ENCODE assay signal across 21 mouse cellular contexts in the genomic region with DNA sequence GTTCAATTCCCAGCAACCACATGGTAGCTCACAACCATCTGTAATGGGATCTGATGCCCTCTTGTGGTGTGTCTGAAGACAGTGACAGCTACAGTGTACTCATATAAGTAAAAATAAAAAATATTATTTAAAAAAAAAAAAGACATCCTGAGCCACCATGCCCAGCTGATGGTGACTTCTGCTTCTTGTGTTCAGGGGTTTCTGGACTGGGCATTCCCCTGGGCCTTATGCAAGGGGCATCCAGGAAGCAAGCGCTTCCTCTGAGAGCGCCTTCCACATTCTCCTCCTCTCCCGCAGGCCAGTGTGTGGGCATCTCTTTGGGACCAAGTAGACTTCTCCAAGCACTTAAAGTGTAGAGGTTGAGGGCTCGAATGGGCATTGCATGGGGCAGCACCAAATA. TPM values are rescaled to one million over a fixed set of nuclear protein-coding genes. Genes with fewer than 3 reads are reported as not detected.
DNase-seq lines count a peak whose midpoint lies in the region; ATAC-seq and TF ChIP-seq lines count a peak whose summit lies in the region.
"Had no signal": no experiment of that assay in that cellular context is flagged by ENCODE, and none has a peak within 500 bp of the region (broad histone marks: within the 10 kb centered on the region; RNA-seq: fewer than 3 reads in every experiment).

No protein-coding gene starts in this region.

- no peaks in the 10 kb centered on the region for H3K9me3 ChIP-seq in MEL (replicated peaks; ENCODE audit: insufficient read depth, low read length)
- H3K9me3 ChIP-seq: embryonic facial prominence, embryonic 10.5 days; forebrain, embryonic 10.5 days; heart, embryonic 15.5 days; hindbrain, embryonic 13.5 days had no signal

- TF ChIP-seq RAD21 in MEL (IDR thresholded peaks at IDR 0.05; ENCODE audit: low read depth, low read length): no peak

- ATAC-seq in monocyte, adult 5-6 weeks (replicated peaks; ENCODE audit: insufficient number of reproducible peaks, low FRiP score, low TSS enrichment, poor library complexity, severe bottlenecking): peak; percentile 34; the same call in 1 of the 2 replicates
- no peak for ATAC-seq in erythroid progenitor cell, adult 5-6 weeks (replicated peaks; ENCODE audit: low FRiP score, poor library complexity, severe bottlenecking)
- ATAC-seq: forebrain, embryonic 14.5 days; hindbrain, postnatal 0 days had no signal

- no peak overlapping the region for H3K27ac ChIP-seq in layer of hippocampus, adult 2 months
- no peak overlapping the region for H3K27ac ChIP-seq in MEL (ENCODE audit: control insufficient read depth, low read depth, low read length)
- H3K27ac ChIP-seq in macrophage: peak overlapping the region; percentile 91
- H3K27ac ChIP-seq: embryonic facial prominence, embryonic 10.5 days; forebrain, embryonic 10.5 days; heart, adult 2 months; heart, embryonic 15.5 days; hindbrain, embryonic 13.5 days; hindbrain, postnatal 0 days had no signal

- H3K4me3 ChIP-seq in layer of hippocampus, adult 2 months: no peak overlapping the region
- no peak overlapping the region for H3K4me3 ChIP-seq in MEL (ENCODE audit: control insufficient read depth in 1 of 2, insufficient read depth in 1 of 2, low read depth in 2 of 2, low read length in 2 of 2)
- H3K4me3 ChIP-seq in macrophage (ENCODE audit: inconsistent target): no peak overlapping the region
- H3K4me3 ChIP-seq: embryonic facial prominence, embryonic 10.5 days; forebrain, embryonic 10.5 days; heart, adult 2 months; heart, embryonic 15.5 days; hindbrain, embryonic 13.5 days had no signal

- no peaks in the 10 kb centered on the region for H3K27me3 ChIP-seq in MEL (ENCODE audit: control insufficient read depth in 1 of 2, insufficient read depth in 2 of 2, low read length in 2 of 2)
- H3K27me3 ChIP-seq: heart, embryonic 15.5 days; hindbrain, embryonic 13.5 days had no signal

- DNase-seq in layer of hippocampus, adult 2 months (ENCODE audit: low spot score in 2 of 2): no peak
- DNase-seq in layer of hippocampus, postnatal 25 days (ENCODE audit: extremely low spot score in 1 of 2, low spot score in 1 of 2): no peak
- DNase-seq in MEL (ENCODE audit: low read depth, low spot score): no peak
- no peak for DNase-seq in cerebellum, adult 11 months
- DNase-seq in gastrocnemius, postnatal 10 days: no peak
- DNase-seq: adrenal gland, adult 8-10 months; adrenal gland, postnatal 36 days; cerebellum, adult 11-12 months; cerebellum, adult 9-10 months; cerebellum, postnatal 25 days; heart, adult 2 months; heart, postnatal 14 days had no signal

- H3K4me1 ChIP-seq in MEL (ENCODE audit: control insufficient read depth in 1 of 2, insufficient read depth in 2 of 2, low read length in 2 of 2): peaks cover 0 to 5% of the 10 kb centered on the region in 2 experiments; a peak in 3 of 4 replicates

- TF ChIP-seq POLR2A in MEL (IDR thresholded peaks at IDR 0.05; ENCODE audit: control insufficient read depth in 1 of 2, insufficient read depth in 1 of 2, low read depth in 1 of 2, low read length in 2 of 2, poor library complexity in 1 of 2): no peak

- H3K9ac ChIP-seq in MEL (ENCODE audit: control insufficient read depth, low read depth, low read length, poor library complexity, severe bottlenecking): no peak overlapping the region
- H3K9ac ChIP-seq: heart, embryonic 15.5 days; hindbrain, embryonic 13.5 days had no signal

- H3K79me2 ChIP-seq in MEL (ENCODE audit: control insufficient read depth, insufficient read depth, low read length, poor library complexity): no peaks in the 10 kb centered on the region
- no peaks in the 10 kb centered on the region for H3K79me2 ChIP-seq in macrophage (ENCODE audit: inconsistent target)

- TF ChIP-seq EP300 in MEL (IDR thresholded peaks at IDR 0.05; ENCODE audit: low read depth in 1 of 2, low read length in 2 of 2): no peak

- peak; percentile 23 for TF ChIP-seq CTCF in layer of hippocampus, adult 2 months (conservative IDR thresholded peaks at IDR 0.05)
- no peak; a peak in 1 of 6 replicates for TF ChIP-seq CTCF in MEL (IDR thresholded peaks at IDR 0.05 in 2 of 3, conservative IDR thresholded peaks at IDR 0.05 in 1 of 3; ENCODE audit: control insufficient read depth in 1 of 3, insufficient read depth in 1 of 3, low read depth in 2 of 3, low read length in 3 of 3, poor library complexity in 1 of 3, severe bottlenecking in 1 of 3)

- H3K36me3 ChIP-seq in MEL (ENCODE audit: control insufficient read depth in 1 of 2, insufficient read depth in 2 of 2, low read length in 2 of 2) (peaks cover 0 to 4% of the 10 kb centered on the region in 2 experiments; a peak in 1 of 4 replicates), macrophage (ENCODE audit: inconsistent target) (no peaks in the 10 kb centered on the region)
- H3K36me3 ChIP-seq: embryonic facial prominence, embryonic 10.5 days; forebrain, embryonic 10.5 days; heart, embryonic 15.5 days; hindbrain, embryonic 13.5 days had no signal

- whole genome bisulfite sequencing in macrophage (ENCODE audit: missing documents): 33% methylated on average over 4 of the region's 4 CpGs

RNA-seq across cellular contexts. Expression of a gene that starts 14.2 kb away (rescaled TPM):
- 10 to 100 TPM in 1 of 2 experiments, 1 to 10 TPM in 1; 9.7 to 16.0 TPM for total RNA-seq in layer of hippocampus, adult 2 months (2021)
- 10 to 100 TPM; 13.2 to 14.7 TPM for total RNA-seq in layer of hippocampus, postnatal 25 days (2021)
- 12.3 and 17.2 TPM in 2 replicates for total RNA-seq in MEL (2012; rRNA removed)
- polyA plus RNA-seq in MEL (2012; ENCODE audit: insufficient read depth in 1 of 2, insufficient read length in 2 of 2, low read depth in 1 of 2, low replicate concordance in 2 of 2, missing spikeins in 1 of 2) (10 to 100 TPM in 1 of 2 experiments, not detected in 1; 12.5 TPM), macrophage (2018) (0.98 to 2.8 TPM (median 2.6 TPM) in 3 replicates)
- 10 to 100 TPM in 1 of 26 experiments, 1 to 10 TPM in 25; 2.1 to 11.1 (median 5.4) TPM for total RNA-seq in macrophage (2018; cell fraction: chromatin; rRNA removed)
- 1 to 10 TPM in 24 of 26 experiments, under 1 TPM in 2; 0.91 to 4.9 (median 2.6) TPM for total RNA-seq in macrophage (2018; cell fraction: cytosol; rRNA removed)
- total RNA-seq in macrophage (2018; cell fraction: nucleus; rRNA removed): 10 to 100 TPM in 5 of 26 experiments, 1 to 10 TPM in 21; 1.2 to 16.7 (median 6.2) TPM
- 0.87 to 2.5 TPM in 2 of 3 replicates, not detected in the other for total RNA-seq in monocyte, adult 5-6 weeks (2017)
- 1.8 and 3.8 TPM in 2 replicates for total RNA-seq in erythroid progenitor cell, adult 5-6 weeks (2015; ENCODE audit: low replicate concordance)
- 5.9 and 13.0 TPM in 2 replicates for total RNA-seq in erythroid progenitor cell, adult 5-6 weeks (2017; ENCODE audit: low replicate concordance)
- total RNA-seq in gastrocnemius, postnatal 10 days (2021): 1 to 10 TPM; 5.8 to 6.7 TPM

RNA-seq across cellular contexts. Expression of a gene that starts 24.5 kb away (rescaled TPM):
- 100 to 1,000 TPM; 142 to 156 TPM for total RNA-seq in layer of hippocampus, adult 2 months (2021)
- total RNA-seq in layer of hippocampus, postnatal 25 days (2021): 100 to 1,000 TPM; 127 to 147 TPM
- total RNA-seq in MEL (2012; rRNA removed): 1.4 and 1.7 TPM in 2 replicates
- polyA plus RNA-seq in MEL (2012; ENCODE audit: insufficient read depth in 1 of 2, insufficient read length in 2 of 2, low read depth in 1 of 2, low replicate concordance in 2 of 2, missing spikeins in 1 of 2) (10 to 100 TPM in 1 of 2 experiments, not detected in 1; 17.2 TPM), macrophage (2018) (29.0 to 47.4 TPM (median 29.5 TPM) in 3 replicates)
- total RNA-seq in macrophage (2018; cell fraction: chromatin; rRNA removed): 100 to 1,000 TPM in 1 of 26 experiments, 10 to 100 TPM in 24, 1 to 10 TPM in 1; 9.8 to 105 (median 44.4) TPM
- total RNA-seq in macrophage (2018; cell fraction: cytosol; rRNA removed): 10 to 100 TPM; 21.5 to 40.9 (median 34.6) TPM
- total RNA-seq in macrophage (2018; cell fraction: nucleus; rRNA removed): 10 to 100 TPM; 15.9 to 81.3 (median 30.8) TPM
- total RNA-seq in monocyte, adult 5-6 weeks (2017): 189 to 455 TPM (median 252 TPM) in 3 replicates
- 33.2 and 49.9 TPM in 2 replicates for total RNA-seq in erythroid progenitor cell, adult 5-6 weeks (2015; ENCODE audit: low replicate concordance)
- total RNA-seq in erythroid progenitor cell, adult 5-6 weeks (2017; ENCODE audit: low replicate concordance): 9.2 and 22.3 TPM in 2 replicates
- total RNA-seq in gastrocnemius, postnatal 10 days (2021): 1 to 10 TPM; 6.3 to 8.9 TPM

RNA-seq across cellular contexts. Expression of a gene that starts 30.4 kb away (rescaled TPM):
- total RNA-seq in layer of hippocampus, adult 2 months (2021): 10 to 100 TPM; 48.5 to 50.8 TPM
- total RNA-seq in layer of hippocampus, postnatal 25 days (2021): 10 to 100 TPM; 52.3 to 53.3 TPM
- total RNA-seq in MEL (2012; rRNA removed): 17.3 and 18.4 TPM in 2 replicates
- polyA plus RNA-seq in MEL (2012; ENCODE audit: insufficient read depth in 1 of 2, insufficient read length in 2 of 2, low read depth in 1 of 2, low replicate concordance in 2 of 2, missing spikeins in 1 of 2) (10 to 100 TPM in 1 of 2 experiments, not detected in 1; 25.4 TPM), macrophage (2018) (18.5 to 31.2 TPM (median 23.4 TPM) in 3 replicates)
- 10 to 100 TPM in 22 of 26 experiments, 1 to 10 TPM in 4; 5.4 to 44.3 (median 19.7) TPM for total RNA-seq in macrophage (2018; cell fraction: chromatin; rRNA removed)
- 10 to 100 TPM; 18.2 to 47.9 (median 36.2) TPM for total RNA-seq in macrophage (2018; cell fraction: cytosol; rRNA removed)
- total RNA-seq in macrophage (2018; cell fraction: nucleus; rRNA removed): 10 to 100 TPM; 13.7 to 81.3 (median 44.7) TPM
- total RNA-seq in monocyte, adult 5-6 weeks (2017): 90.9 to 99.4 TPM (median 96.2 TPM) in 3 replicates
- 7.5 and 14.1 TPM in 2 replicates for total RNA-seq in erythroid progenitor cell, adult 5-6 weeks (2015; ENCODE audit: low replicate concordance)
- total RNA-seq in erythroid progenitor cell, adult 5-6 weeks (2017; ENCODE audit: low replicate concordance): 20.8 and 26.7 TPM in 2 replicates
- total RNA-seq in gastrocnemius, postnatal 10 days (2021): 10 to 100 TPM; 24.0 to 26.7 TPM

RNA-seq across cellular contexts. Expression of a gene that starts 44.9 kb away (rescaled TPM):
- 10 to 100 TPM; 87.1 to 91.0 TPM for total RNA-seq in layer of hippocampus, adult 2 months (2021)
- 10 to 100 TPM; 79.5 to 90.4 TPM for total RNA-seq in layer of hippocampus, postnatal 25 days (2021)
- total RNA-seq in MEL (2012; rRNA removed): 15.2 and 16.6 TPM in 2 replicates
- polyA plus RNA-seq in MEL (2012; ENCODE audit: insufficient read depth in 1 of 2, insufficient read length in 2 of 2, low read depth in 1 of 2, low replicate concordance in 2 of 2, missing spikeins in 1 of 2) (10 to 100 TPM in 1 of 2 experiments, not detected in 1; 18.3 TPM), macrophage (2018) (8.8 to 14.0 TPM (median 10.0 TPM) in 3 replicates)
- 10 to 100 TPM in 19 of 26 experiments, 1 to 10 TPM in 7; 5.0 to 35.6 (median 19.3) TPM for total RNA-seq in macrophage (2018; cell fraction: chromatin; rRNA removed)
- 10 to 100 TPM in 21 of 26 experiments, 1 to 10 TPM in 5; 6.8 to 26.2 (median 14.3) TPM for total RNA-seq in macrophage (2018; cell fraction: cytosol; rRNA removed)
- total RNA-seq in macrophage (2018; cell fraction: nucleus; rRNA removed): 10 to 100 TPM in 15 of 26 experiments, 1 to 10 TPM in 11; 4.3 to 28.6 (median 11.3) TPM
- 21.8 to 32.6 TPM (median 28.3 TPM) in 3 replicates for total RNA-seq in monocyte, adult 5-6 weeks (2017)
- 13.4 and 21.6 TPM in 2 replicates for total RNA-seq in erythroid progenitor cell, adult 5-6 weeks (2015; ENCODE audit: low replicate concordance)
- total RNA-seq in erythroid progenitor cell, adult 5-6 weeks (2017; ENCODE audit: low replicate concordance): 25.6 and 60.5 TPM in 2 replicates
- total RNA-seq in gastrocnemius, postnatal 10 days (2021): 10 to 100 TPM; 34.9 to 50.5 TPM

RNA-seq across cellular contexts. Expression of a gene that starts 44.9 kb away (rescaled TPM):
- total RNA-seq in layer of hippocampus, adult 2 months (2021): 10 to 100 TPM in 1 of 2 experiments, 1 to 10 TPM in 1; 9.3 to 10.2 TPM
- 10 to 100 TPM in 1 of 2 experiments, 1 to 10 TPM in 1; 9.1 to 10.2 TPM for total RNA-seq in layer of hippocampus, postnatal 25 days (2021)
- 1.7 and 2.0 TPM in 2 replicates for total RNA-seq in MEL (2012; rRNA removed)
- polyA plus RNA-seq in MEL (2012; ENCODE audit: insufficient read depth in 1 of 2, insufficient read length in 2 of 2, low read depth in 1 of 2, low replicate concordance in 2 of 2, missing spikeins in 1 of 2) (1 to 10 TPM in 1 of 2 experiments, not detected in 1; 2.6 TPM), macrophage (2018) (0.07 to 0.21 TPM in 2 of 3 replicates, not detected in the other)
- 1 to 10 TPM in 2 of 26 experiments, under 1 TPM in 12, not detected in 12; 0.24 to 2.5 (median 0.41) TPM for total RNA-seq in macrophage (2018; cell fraction: chromatin; rRNA removed)
- under 1 TPM in 15 of 26 experiments, not detected in 11; 0.04 to 0.25 (median 0.09) TPM for total RNA-seq in macrophage (2018; cell fraction: cytosol; rRNA removed)
- 1 to 10 TPM in 1 of 26 experiments, under 1 TPM in 6, not detected in 19; 0.12 to 1.1 (median 0.25) TPM for total RNA-seq in macrophage (2018; cell fraction: nucleus; rRNA removed)
- 0.97 TPM in 1 of 3 replicates, not detected in the others for total RNA-seq in monocyte, adult 5-6 weeks (2017)
- total RNA-seq in erythroid progenitor cell, adult 5-6 weeks (2015; ENCODE audit: low replicate concordance): 1.4 TPM in 1 of 2 replicates, not detected in the other
- 3.1 TPM in 1 of 2 replicates, not detected in the other for total RNA-seq in erythroid progenitor cell, adult 5-6 weeks (2017; ENCODE audit: low replicate concordance)
- 1 to 10 TPM; 5.8 to 8.6 TPM for total RNA-seq in gastrocnemius, postnatal 10 days (2021)
